Mouse (Mus musculus) megakaryocyte, embryonic 14.5 days (primary cell): Measurements from ENCODE around the gene Gm45717.

Source experiments
- FLI1 ChIP-seq: IDR thresholded peaks from 2 replicates; pipeline ENCODE4 v1.6.1; 2012; ENCODE audit warnings: low read length, inconsistent platforms, mixed read lengths
- GATA1 ChIP-seq: IDR thresholded peaks from 3 replicates; pipeline ENCODE4 v1.6.1; 2012; ENCODE audit warnings: mixed read lengths, low read length, inconsistent platforms, borderline replicate concordance

DNA sequence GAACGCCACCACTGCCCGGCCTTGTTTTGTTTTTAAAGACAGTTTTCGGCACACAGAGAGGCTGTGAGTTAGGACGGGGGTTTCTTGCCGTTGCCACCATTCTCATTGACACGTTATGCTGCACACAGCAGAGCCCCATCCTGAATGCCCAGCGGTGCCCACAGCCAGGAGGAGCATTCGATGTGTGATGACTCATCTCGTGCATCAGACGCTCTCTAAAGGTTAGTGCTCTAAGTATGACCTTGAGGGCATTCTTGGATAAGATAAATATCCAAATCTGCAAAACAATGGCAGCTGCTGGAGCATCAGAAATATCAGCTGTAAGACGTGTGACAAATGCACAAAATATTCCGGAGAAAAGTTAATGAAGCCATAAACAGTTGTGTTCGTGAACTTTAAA lies 48.6 kb downstream of the Gm45717 start:
- TF ChIP-seq GATA1 = no peak
- no peak for TF ChIP-seq FLI1
